Mouse (Mus musculus): ENCODE data around the gene Ntng1. TPM values are rescaled to one million over a fixed set of nuclear protein-coding genes. Genes with fewer than 3 reads are reported as not detected.
A peak's percentile ranks its signal among the peaks of the same experiment; 100 is the strongest.

The Ntng1 gene
- total RNA-seq (2021): under 1 TPM; 0.47 to 0.66 TPM
- long read RNA-seq, experiment 1: 0 reads
- long read RNA-seq, experiment 2: 0 reads

DNA sequence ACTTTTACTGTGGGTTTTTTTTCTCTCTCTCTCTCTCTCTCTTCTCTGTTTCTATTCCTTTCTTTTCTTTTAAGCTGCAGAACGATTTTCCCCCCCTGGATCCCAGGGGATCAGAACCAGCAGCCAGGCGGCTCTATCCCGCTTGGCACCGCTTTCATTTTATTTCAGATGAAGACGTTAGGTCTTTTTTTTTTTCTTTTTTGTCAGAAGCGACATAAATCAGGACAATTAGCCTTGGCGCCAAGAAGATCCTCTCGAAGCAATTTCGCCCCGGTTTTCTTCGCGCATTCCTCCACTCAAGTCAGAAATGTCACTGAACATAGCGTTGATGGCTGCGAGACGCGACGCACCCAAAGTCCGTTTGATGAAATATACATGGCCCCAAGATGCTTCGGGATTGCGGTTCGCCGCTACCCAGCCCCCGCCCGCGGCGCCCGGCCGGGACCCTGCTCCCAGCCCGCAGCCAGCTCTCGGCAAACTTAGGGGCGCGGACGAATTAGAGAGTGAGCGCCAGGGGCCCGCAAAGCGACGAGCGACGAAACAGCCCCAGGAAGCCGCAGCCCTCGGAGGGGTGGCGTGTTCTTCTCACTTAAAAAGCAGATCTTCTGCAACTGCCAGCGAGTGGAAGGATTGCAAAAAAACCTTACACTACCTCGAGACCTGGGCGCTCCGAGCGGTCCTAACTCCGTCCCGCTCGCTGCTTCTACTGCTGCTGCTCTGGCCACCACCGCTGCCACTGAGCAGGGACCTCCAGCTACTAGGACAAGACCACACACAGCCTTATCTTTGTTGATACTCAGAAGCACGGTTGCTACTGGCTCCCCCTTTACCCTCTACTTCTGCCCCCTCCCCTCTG is at the start of gene Ntng1:
Ntng1 (minus strand) TSS at position 806 of the 856 bp plus-strand sequence.
- DNase-seq: peak; percentile 23
- intact Hi-C loops (cut with DNase I): no loop called here
- TF ChIP-seq CTCF (IDR thresholded peaks at IDR 0.05): no peak
- no peak within 1 kb of the TSS; the same call in 1 of the 2 replicates for H3K27ac ChIP-seq
- H3K4me3 ChIP-seq: peak within 1 kb of the TSS; percentile 78

DNA sequence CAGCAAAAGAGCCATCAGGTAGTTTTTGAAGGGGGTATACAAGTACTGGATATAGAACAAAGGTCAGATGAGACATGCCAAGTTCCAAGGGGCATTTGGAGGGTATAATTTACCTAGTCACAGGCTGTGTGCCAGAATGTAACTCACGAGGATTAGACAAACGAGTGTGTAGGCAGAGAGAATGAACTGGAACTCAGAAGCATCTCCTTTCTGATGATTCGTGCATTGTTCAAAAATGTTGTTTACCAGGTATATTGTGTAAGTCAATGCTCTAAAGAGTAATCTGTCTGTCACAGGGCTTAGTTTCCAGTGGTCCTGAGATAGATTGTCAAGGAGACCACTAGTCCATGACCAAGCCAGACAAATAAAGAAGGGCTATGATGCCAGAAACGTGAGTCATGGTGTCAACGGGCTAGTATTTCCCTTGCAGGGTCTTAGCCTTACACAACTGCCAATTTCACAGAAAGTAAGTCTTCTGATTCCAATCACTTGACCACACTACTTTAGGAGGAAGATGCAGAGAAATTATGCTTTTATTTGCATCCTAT is 43.7 kb upstream of the Ntng1 start:
- no peak for DNase-seq
- no peak for TF ChIP-seq CTCF (IDR thresholded peaks at IDR 0.05)
- intact Hi-C loops (cut with DNase I): no loop called here
- no peak overlapping the region for H3K4me3 ChIP-seq
- H3K27ac ChIP-seq: no peak overlapping the region

- no peak for DNase-seq
- intact Hi-C loops (cut with DNase I): no loop called here
- Histone ChIP-seq H3K27ac (no peak overlapping the region), H3K4me3 (no peak overlapping the region)
- TF ChIP-seq CTCF (IDR thresholded peaks at IDR 0.05): no peak
Observed at GRCm38 (mm10) chr3:110149089-110149488, 5.3 kb upstream of the Ntng1 start.

DNA sequence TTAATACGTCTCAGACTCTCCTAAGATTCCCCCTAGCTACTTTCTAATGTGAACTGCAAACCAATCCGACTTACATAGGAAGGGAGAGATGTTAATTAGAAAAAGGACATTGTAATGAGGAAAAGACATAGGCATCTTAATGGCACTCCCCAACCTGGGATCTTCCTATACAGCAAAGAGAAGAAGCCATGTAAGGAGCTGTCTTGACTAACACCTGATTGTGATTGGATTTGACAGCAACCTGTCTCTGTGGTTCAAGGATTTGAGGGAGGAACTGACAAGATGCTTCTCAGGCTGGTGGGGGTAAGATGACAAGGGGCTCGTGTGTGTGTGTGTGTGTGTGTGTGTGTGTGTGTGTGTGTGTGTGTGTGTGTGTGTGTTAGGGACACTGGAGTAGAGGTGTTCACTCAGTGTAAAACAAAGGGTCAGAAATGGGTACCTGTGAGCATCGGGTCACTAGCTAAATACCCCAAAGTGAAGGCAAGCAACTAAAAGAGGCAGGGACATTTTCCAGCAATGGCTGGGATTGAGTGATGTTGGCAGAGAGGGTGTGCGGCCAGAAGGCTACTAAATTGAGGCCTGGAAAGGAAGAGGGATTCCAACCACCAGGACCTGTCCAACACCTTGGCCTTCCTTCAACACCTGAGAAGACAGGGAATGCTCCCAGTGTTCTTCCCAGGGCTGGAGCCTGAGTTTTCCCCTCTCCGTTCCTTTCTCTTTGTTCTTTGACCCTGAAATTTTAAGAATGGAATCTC is 667 bp upstream of the Ntng1 start:
- intact Hi-C loops (cut with DNase I): no loop called here
- Histone ChIP-seq H3K4me3 (peak overlapping the region; percentile 78; the same call in 1 of the 2 replicates), H3K27ac (no peak overlapping the region)
- DNase-seq: no peak
- no peak for TF ChIP-seq CTCF (IDR thresholded peaks at IDR 0.05)

DNA sequence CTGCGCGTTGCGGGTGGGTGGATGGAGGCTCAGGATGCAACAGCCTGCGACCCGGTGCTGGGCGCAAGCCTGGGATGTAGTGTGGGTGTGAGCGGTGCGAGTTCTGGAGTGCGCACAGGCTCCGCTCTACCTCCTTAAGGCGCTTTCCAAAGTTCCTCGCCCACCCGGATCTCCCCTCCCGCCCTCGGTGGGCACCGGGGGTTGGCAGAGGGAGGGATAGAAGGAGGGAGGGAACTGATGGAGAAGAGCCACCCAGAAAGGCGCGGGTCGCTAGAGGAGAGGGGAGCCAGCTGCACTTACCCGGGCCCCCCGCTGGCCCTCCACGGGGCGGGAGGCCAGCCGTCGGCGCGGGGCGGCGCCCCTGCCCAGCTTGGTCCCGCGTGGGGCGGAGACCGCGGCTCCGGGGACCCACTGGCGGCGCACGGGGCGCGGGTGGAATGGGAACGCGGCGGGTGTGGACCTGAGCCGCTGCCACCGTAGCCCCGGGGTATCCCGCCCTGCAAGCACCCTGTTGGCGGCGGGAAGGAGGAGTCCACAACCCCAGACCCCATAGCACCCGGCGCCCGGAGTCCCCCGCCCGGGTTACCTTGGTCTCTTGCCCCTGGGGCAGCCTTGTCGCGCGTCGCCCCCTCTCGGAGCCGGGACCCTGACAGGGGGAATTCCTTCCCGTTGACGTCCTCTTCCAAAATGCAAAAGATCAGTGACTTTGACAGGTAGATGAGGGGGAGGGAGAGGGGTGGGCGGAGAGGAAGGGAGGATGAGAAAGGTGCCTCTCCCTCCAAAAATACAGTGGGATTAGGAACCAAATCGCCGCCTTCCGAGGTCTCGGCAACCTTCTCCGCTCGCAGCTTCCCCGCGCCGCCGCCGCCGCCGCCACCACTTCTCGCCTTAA is 1.3 kb downstream of the Ntng1 start:
- peak overlapping the region; percentile 10; the same call in 1 of the 2 replicates for H3K27ac ChIP-seq
- H3K4me3 ChIP-seq: peak overlapping the region; percentile 78
- DNase-seq: peak; percentile 25
- TF ChIP-seq CTCF (IDR thresholded peaks at IDR 0.05): no peak
- intact Hi-C loops (cut with DNase I): no loop called here

DNA sequence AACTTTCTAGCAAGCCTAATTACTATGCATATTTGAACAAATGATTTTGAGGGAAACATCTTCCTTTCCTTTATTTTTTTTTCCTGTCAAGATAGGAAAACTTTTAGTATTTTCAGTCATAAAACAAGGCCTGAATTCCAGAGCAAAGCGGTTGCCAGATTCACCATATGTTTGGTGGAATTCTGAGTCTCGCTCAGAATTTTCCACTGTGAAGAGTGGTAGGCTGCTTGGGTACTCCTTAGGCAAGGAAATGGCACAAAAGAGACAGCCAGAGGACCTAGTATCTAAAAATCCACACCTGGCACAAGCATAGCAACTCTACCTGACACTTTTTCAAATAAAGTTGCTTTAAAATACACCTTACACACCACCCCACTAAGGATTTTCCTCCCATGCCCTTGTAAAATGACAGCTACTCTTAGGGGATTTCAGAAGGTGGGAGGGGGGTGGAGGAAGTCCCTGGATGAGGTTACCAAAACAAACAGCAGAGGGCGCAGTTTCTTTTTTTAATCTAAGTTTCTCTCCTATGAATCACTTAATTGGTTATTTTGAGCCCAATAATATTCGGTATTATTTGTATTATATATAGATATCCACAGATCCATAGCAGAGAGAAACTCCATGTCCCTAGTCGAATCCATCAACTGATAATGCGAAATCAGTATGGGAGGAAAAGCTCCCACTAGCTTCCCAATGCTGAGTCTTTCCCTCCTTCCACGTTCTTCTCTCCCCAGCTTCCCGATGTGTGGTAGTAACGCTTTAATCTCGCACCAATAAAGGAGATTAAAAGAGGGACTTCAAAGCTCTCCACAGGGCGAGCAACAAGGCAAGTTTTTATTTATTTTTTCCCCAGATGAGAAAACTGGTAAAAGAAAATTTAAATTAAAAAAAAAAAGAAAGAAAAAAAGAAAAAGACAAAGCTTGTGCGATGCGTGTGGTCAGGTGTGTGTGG is 2.2 kb downstream of the Ntng1 start:
- DNase-seq: peak; percentile 17
- peak; percentile 71 for TF ChIP-seq CTCF (IDR thresholded peaks at IDR 0.05)
- intact Hi-C loops (cut with DNase I): no loop called here
- H3K27ac ChIP-seq: peak overlapping the region; percentile 10; the same call in 1 of the 2 replicates
- H3K4me3 ChIP-seq: peak overlapping the region; percentile 78

- DNase-seq: no peak
- intact Hi-C loops (cut with DNase I): no loop called here
- H3K4me3 ChIP-seq: no peak overlapping the region
- no peak overlapping the region for H3K27ac ChIP-seq
- no peak for TF ChIP-seq CTCF (IDR thresholded peaks at IDR 0.05)
Observed at GRCm38 (mm10) chr3:110136115-110136514, 7.7 kb downstream of the Ntng1 start.

DNA sequence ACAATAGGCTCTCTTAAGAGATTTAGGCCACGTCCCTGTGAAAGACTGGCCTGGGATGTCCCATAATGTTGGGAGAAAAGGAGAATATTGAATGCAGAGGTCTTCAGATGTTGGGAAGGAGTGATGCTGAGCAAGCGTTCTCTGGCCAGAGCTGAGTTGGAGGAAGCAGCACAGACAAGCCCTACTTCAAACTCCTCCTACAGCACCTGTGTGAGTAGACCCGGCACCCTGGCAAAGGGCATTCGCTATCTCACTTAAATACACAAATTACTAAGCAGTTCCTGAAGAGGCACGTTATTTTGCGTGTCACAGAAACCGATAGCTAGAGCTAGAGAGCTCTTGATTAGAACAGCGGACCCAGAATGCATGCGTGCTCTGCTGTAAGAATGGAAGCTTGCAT is 10.7 kb downstream of the Ntng1 start:
- no peak overlapping the region for H3K27ac ChIP-seq
- DNase-seq: no peak
- no peak for TF ChIP-seq CTCF (IDR thresholded peaks at IDR 0.05)
- intact Hi-C loops (cut with DNase I): no loop called here
- no peak overlapping the region for H3K4me3 ChIP-seq

DNA sequence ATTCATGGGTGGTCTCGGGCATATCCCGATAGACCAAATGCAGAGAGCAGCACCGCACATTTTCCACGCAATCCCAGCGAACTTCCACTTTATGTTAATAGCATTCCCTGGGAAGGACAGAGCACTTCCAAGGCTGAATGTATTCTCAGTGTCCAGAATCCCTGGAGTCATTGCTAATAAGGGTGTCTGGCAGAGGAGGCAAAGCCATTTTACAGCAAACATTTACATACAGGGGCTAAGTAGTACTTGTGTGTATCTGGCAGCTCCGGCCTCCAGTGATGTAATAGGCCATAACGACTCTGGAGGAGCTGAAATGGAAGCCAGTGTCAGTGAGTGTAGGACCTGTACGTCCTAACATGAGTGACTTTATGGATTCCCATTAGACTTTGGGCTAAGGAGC is 11.5 kb downstream of the Ntng1 start:
- Histone ChIP-seq H3K4me3 (no peak overlapping the region), H3K27ac (no peak overlapping the region)
- no peak for DNase-seq
- TF ChIP-seq CTCF (IDR thresholded peaks at IDR 0.05): no peak
- intact Hi-C loops (cut with DNase I): no loop called here

- H3K4me3 ChIP-seq: no peak overlapping the region
- H3K27ac ChIP-seq: no peak overlapping the region
- no peak for TF ChIP-seq CTCF (IDR thresholded peaks at IDR 0.05)
- DNase-seq: no peak
- intact Hi-C loops (cut with DNase I): no loop called here
Observed at GRCm38 (mm10) chr3:110131043-110131891, 12.5 kb downstream of the Ntng1 start.

Measured in gastrocnemius, adult 2 months (tissue).